ENCODE assay signal across 11 mouse cellular contexts in genomic region chr5:140873736-140874307, GRCm38 (mm10). TPM values are rescaled to one million over a fixed set of nuclear protein-coding genes. Genes with fewer than 3 reads are reported as not detected.
DNase-seq lines count a peak whose midpoint lies in the region; ATAC-seq and TF ChIP-seq lines count a peak whose summit lies in the region.
"Had no signal": no experiment of that assay in that cellular context is flagged by ENCODE, and none has a peak within 500 bp of the region (broad histone marks: within the 10 kb centered on the region; RNA-seq: fewer than 3 reads in every experiment).

No protein-coding gene starts in this region.

- H3K27me3 ChIP-seq in kidney, postnatal 0 days (ENCODE audit: insufficient read depth, low read length): no peaks in the 10 kb centered on the region
- no peaks in the 10 kb centered on the region for H3K27me3 ChIP-seq in kidney, adult 2 months (replicated peaks; ENCODE audit: control insufficient read depth, insufficient read depth, low read length)
- H3K27me3 ChIP-seq in intestine, postnatal 0 days (replicated peaks; ENCODE audit: control insufficient read depth, insufficient read depth, low read length): no peaks in the 10 kb centered on the region
- H3K27me3 ChIP-seq in midbrain, embryonic 14.5 days (ENCODE audit: control insufficient read depth, insufficient read depth, low read length): no peaks in the 10 kb centered on the region

- H3K9me3 ChIP-seq in kidney, postnatal 0 days (replicated peaks; ENCODE audit: low read length): no peaks in the 10 kb centered on the region
- no peaks in the 10 kb centered on the region for H3K9me3 ChIP-seq in intestine, postnatal 0 days (ENCODE audit: control insufficient read depth)
- no peaks in the 10 kb centered on the region for H3K9me3 ChIP-seq in midbrain, embryonic 14.5 days (ENCODE audit: control insufficient read depth, low read length)

- H3K27ac ChIP-seq in kidney, postnatal 0 days: no peak overlapping the region
- no peak overlapping the region for H3K27ac ChIP-seq in kidney, adult 2 months (ENCODE audit: insufficient read depth, low read depth, low read length)
- H3K27ac ChIP-seq in intestine, postnatal 0 days (ENCODE audit: low read depth, low read length): no peak overlapping the region
- no peak overlapping the region for H3K27ac ChIP-seq in midbrain, embryonic 14.5 days (replicated peaks; ENCODE audit: low read depth, low read length)
- H3K27ac ChIP-seq: liver, embryonic 14.5 days had no signal

- TF ChIP-seq POLR2A in kidney, adult 2 months (IDR thresholded peaks at IDR 0.05; ENCODE audit: low read depth, low read length): no peak

- peak overlapping the region; percentile 40; the same call in 1 of the 2 replicates for H3K4me2 ChIP-seq in kidney, postnatal 0 days (ENCODE audit: low read length)
- H3K4me2 ChIP-seq in intestine, postnatal 0 days (replicated peaks; ENCODE audit: low read depth): peak overlapping the region; percentile 40; the same call in 1 of the 2 replicates
- H3K4me2 ChIP-seq in midbrain, embryonic 14.5 days (ENCODE audit: low read length): no peak overlapping the region
- H3K4me2 ChIP-seq: midbrain, embryonic 11.5 days had no signal

- ATAC-seq in kidney, postnatal 0 days (replicated peaks; ENCODE audit: low FRiP score, low read depth): no peak
- no peak for ATAC-seq in intestine, postnatal 0 days
- ATAC-seq in midbrain, embryonic 14.5 days (ENCODE audit: low FRiP score, low TSS enrichment): no peak

- no peak for TF ChIP-seq CTCF in kidney, postnatal 0 days (IDR thresholded peaks at IDR 0.05; ENCODE audit: low read depth)
- TF ChIP-seq CTCF in kidney, adult 2 months (conservative IDR thresholded peaks at IDR 0.05; ENCODE audit: insufficient read depth, insufficient read length, low read depth, low read length): no peak
- TF ChIP-seq CTCF in intestine, postnatal 0 days (IDR thresholded peaks at IDR 0.05; ENCODE audit: low read depth): no peak

- H3K36me3 ChIP-seq in kidney, postnatal 0 days (ENCODE audit: insufficient read depth, low read length): no peaks in the 10 kb centered on the region
- H3K36me3 ChIP-seq in kidney, adult 2 months (ENCODE audit: control insufficient read depth, insufficient read depth, low read length): no peaks in the 10 kb centered on the region
- H3K36me3 ChIP-seq in intestine, postnatal 0 days (ENCODE audit: control insufficient read depth, insufficient read depth): no peaks in the 10 kb centered on the region
- no peaks in the 10 kb centered on the region for H3K36me3 ChIP-seq in midbrain, embryonic 14.5 days (ENCODE audit: control insufficient read depth, insufficient read depth, low read length)
- H3K36me3 ChIP-seq: neural tube, embryonic 13.5 days had no signal

- no peak overlapping the region for H3K9ac ChIP-seq in kidney, postnatal 0 days (ENCODE audit: low read depth, low read length)
- no peak overlapping the region for H3K9ac ChIP-seq in intestine, postnatal 0 days (ENCODE audit: low read depth, low read length)
- no peak overlapping the region for H3K9ac ChIP-seq in midbrain, embryonic 14.5 days (replicated peaks; ENCODE audit: low read length)
- H3K9ac ChIP-seq: liver, embryonic 14.5 days had no signal

- no peak for DNase-seq in kidney, postnatal 0 days (ENCODE audit: low spot score)
- no peak for DNase-seq in kidney, adult 2 months
- peak; percentile 31 for DNase-seq in CD4-positive, CD25-positive, alpha-beta regulatory T cell, adult 2 months (ENCODE audit: low read depth, low spot score)
- DNase-seq in T-cell, adult 2 months (ENCODE audit: low spot score): peak; percentile 45
- DNase-seq in layer of hippocampus, adult 9-10 months (ENCODE audit: low spot score): no peak
- DNase-seq in midbrain, embryonic 14.5 days: no peak
- DNase-seq: cerebellum, adult 18-20 months had no signal

- no peak overlapping the region for H3K4me3 ChIP-seq in kidney, postnatal 0 days (replicated peaks; ENCODE audit: low read depth, low read length)
- no peak overlapping the region for H3K4me3 ChIP-seq in kidney, adult 2 months (ENCODE audit: insufficient read depth, low read depth, low read length)
- no peak overlapping the region for H3K4me3 ChIP-seq in intestine, postnatal 0 days (ENCODE audit: low read depth, low read length)
- no peak overlapping the region for H3K4me3 ChIP-seq in midbrain, embryonic 14.5 days (replicated peaks; ENCODE audit: low read depth, low read length)
- H3K4me3 ChIP-seq: neural tube, embryonic 13.5 days had no signal

- WGBS in kidney, postnatal 0 days: 76% methylated on average over 6 of the region's 6 CpGs
- WGBS in kidney, adult 2 months: 69% methylated on average over 6 of the region's 6 CpGs
- WGBS in intestine, postnatal 0 days: 69% methylated on average over 6 of the region's 6 CpGs
- 84% methylated on average over 6 of the region's 6 CpGs for WGBS in midbrain, embryonic 14.5 days

- H3K4me1 ChIP-seq in kidney, postnatal 0 days (replicated peaks; ENCODE audit: insufficient read depth, low read length): peaks cover 10% of the 10 kb centered on the region
- no peaks in the 10 kb centered on the region for H3K4me1 ChIP-seq in kidney, adult 2 months (ENCODE audit: control insufficient read depth, insufficient read depth, low read length)
- no peaks in the 10 kb centered on the region for H3K4me1 ChIP-seq in intestine, postnatal 0 days (replicated peaks; ENCODE audit: control insufficient read depth, insufficient read depth, low read length)
- H3K4me1 ChIP-seq in midbrain, embryonic 14.5 days (ENCODE audit: control insufficient read depth, insufficient read depth, low read length): peaks cover 7% of the 10 kb centered on the region

RNA-seq across cellular contexts. Expression of gene Gna12, which starts 43.6 kb away (rescaled TPM):
- 28.1 and 48.8 TPM in 2 replicates for polyA plus RNA-seq in kidney, postnatal 0 days (2015; fragmentation: Nextera tagmentation; extraction: Ambion mirVana)
- 122 and 136 TPM in 2 replicates for polyA plus RNA-seq in kidney, adult 2 months (2012; rRNA removed)
- 13.8 and 14.4 TPM in 2 replicates for polyA plus RNA-seq in intestine, postnatal 0 days (2015; fragmentation: Nextera tagmentation; extraction: Ambion mirVana)
- polyA plus RNA-seq in midbrain, embryonic 14.5 days (2014; fragmentation: Nextera tagmentation; extraction: Ambion mirVana): 21.6 and 22.5 TPM in 2 replicates

Comparison
In these comparisons a context has a peak if more than half of its experiments do, and no peak if none do; other contexts are left out.
1. DNase-seq: peak in CD4-positive, CD25-positive, alpha-beta regulatory T cell, adult 2 months (single experiment) and T-cell, adult 2 months (single experiment); none in kidney, postnatal 0 days (single experiment), kidney, adult 2 months (single experiment), layer of hippocampus, adult 9-10 months (single experiment) and midbrain, embryonic 14.5 days (single experiment).